Mouse (Mus musculus) bone marrow, adult 2 months (tissue): ENCODE data around the gene Abcb6.

Experiments
- CTCF ChIP-seq: fragments of 200-500 bp; IDR thresholded peaks from 2 replicates; pipeline ENCODE4 v1.5.1; 2011; ENCODE audit warnings: low read length, control low read depth; ENCODE audit not compliant: control insufficient read depth, insufficient read depth
- POLR2A ChIP-seq: fragments of 200-500 bp; IDR thresholded peaks from 2 replicates; pipeline ENCODE4 v1.6.1; 2011; ENCODE audit warnings: low read depth, mild to moderate bottlenecking, control low read depth, low read length, borderline replicate concordance; ENCODE audit not compliant: control insufficient read depth

DNA sequence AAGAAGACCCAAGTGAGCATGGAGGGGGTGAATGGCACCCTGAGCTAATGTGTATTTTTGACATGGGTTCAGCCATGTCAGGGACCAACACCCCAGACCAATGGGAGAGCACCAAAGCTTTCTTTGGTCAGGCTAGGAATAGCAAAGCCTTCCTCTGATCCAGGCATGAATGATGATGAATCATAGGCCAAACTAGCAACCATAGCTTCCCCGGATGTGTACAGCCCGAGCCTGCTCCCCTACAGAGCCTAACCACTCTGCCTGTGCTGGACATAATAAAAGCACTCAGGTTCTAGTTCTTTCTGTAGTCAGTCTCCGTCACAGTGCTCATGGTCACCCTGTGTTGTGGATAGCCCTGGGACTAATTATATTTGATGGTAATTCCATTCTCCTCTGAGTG lies 41.3 kb upstream of the Abcb6 start:
- TF ChIP-seq CTCF (no peak), POLR2A (no peak)
